Mouse (Mus musculus) MEL (cell line): ENCODE data around the gene Adra1d. TPM values are rescaled to one million over a fixed set of nuclear protein-coding genes. Genes with fewer than 3 reads are reported as not detected.
A peak's percentile ranks its signal among the peaks of the same experiment; 100 is the strongest.

Experiments
- DNase-seq: peaks from one replicate; pipeline ENCODE4 v3.0.0; 2011; ENCODE audit warnings: low read depth, low spot score
- H3K27ac ChIP-seq: 2 replicates; pipeline ENCODE4 v1.5.1; 2012; ENCODE audit warnings: low read depth, mild to moderate bottlenecking, control low read depth, low read length, moderate library complexity; ENCODE audit not compliant: control insufficient read depth
- H3K27me3 ChIP-seq, 2 experiments: fragments of 150-350 bp in 1 of 2; sonication (generic) in 1 of 2; 2 replicates each; pipeline ENCODE4 v1.6.1; 2012; ENCODE audit warnings: low read length in 2 of 2, mild to moderate bottlenecking in 2 of 2, improper control_type of control experiment in 1 of 2, moderate library complexity in 1 of 2; ENCODE audit not compliant: insufficient read depth in 2 of 2, control insufficient read depth in 1 of 2
- H3K36me3 ChIP-seq, 2 experiments: 2 replicates each; pipeline ENCODE4 v1.6.1; 2012 to 2014; ENCODE audit warnings: low read length in 2 of 2, improper control_type of control experiment in 1 of 2, inconsistent platforms in 1 of 2, mild to moderate bottlenecking in 1 of 2; ENCODE audit not compliant: insufficient read depth in 2 of 2, control insufficient read depth in 1 of 2
- H3K4me1 ChIP-seq, 2 experiments: fragments of 150-350 bp in 1 of 2; sonication (generic) in 1 of 2; 2 replicates each; pipeline ENCODE4 v1.6.1; 2012; ENCODE audit warnings: low read length in 2 of 2, improper control_type of control experiment in 1 of 2, mild to moderate bottlenecking in 1 of 2; ENCODE audit not compliant: insufficient read depth in 2 of 2, control insufficient read depth in 1 of 2
- H3K4me3 ChIP-seq, 2 experiments: fragments of 150-350 bp in 1 of 2; sonication (generic) in 1 of 2; 2 replicates each; pipeline ENCODE4 v1.5.1; 2012; ENCODE audit warnings: low read depth in 2 of 2, low read length in 2 of 2, mild to moderate bottlenecking in 2 of 2, moderate library complexity in 2 of 2, control low read depth in 1 of 2, improper control_type of control experiment in 1 of 2; ENCODE audit not compliant: control insufficient read depth in 1 of 2, insufficient read depth in 1 of 2
- H3K79me2 ChIP-seq: 2 replicates; pipeline ENCODE4 v1.6.1; 2012; ENCODE audit warnings: mild to moderate bottlenecking, low read length, moderate library complexity; ENCODE audit not compliant: control insufficient read depth, poor library complexity, insufficient read depth
- H3K9ac ChIP-seq: 2 replicates; pipeline ENCODE4 v1.6.1; 2012; ENCODE audit warnings: low read depth, mild to moderate bottlenecking, control low read depth, low read length, moderate library complexity; ENCODE audit not compliant: control insufficient read depth, poor library complexity, severe bottlenecking
- H3K9me3 ChIP-seq: fragments of 150-350 bp; sonication (generic); replicated peaks from 2 replicates; pipeline ENCODE4 v1.6.1; 2012; ENCODE audit warnings: mild to moderate bottlenecking, low read length, improper control_type of control experiment, moderate library complexity; ENCODE audit not compliant: insufficient read depth
- CTCF ChIP-seq, 3 experiments: IDR thresholded peaks in 2 of 3; conservative IDR thresholded peaks in 1 of 3; 2 replicates each; pipeline ENCODE4 v1.5.1; 2011 to 2012; ENCODE audit warnings: low read length in 3 of 3, low read depth in 2 of 3, mild to moderate bottlenecking in 2 of 3, improper control_type of control experiment in 1 of 3, inconsistent platforms in 1 of 3, mixed read lengths in 1 of 3, moderate library complexity in 1 of 3; ENCODE audit not compliant: control insufficient read depth in 1 of 3, insufficient read depth in 1 of 3, poor library complexity in 1 of 3, severe bottlenecking in 1 of 3
- ELF1 ChIP-seq: IDR thresholded peaks from 2 replicates; pipeline ENCODE4 v1.6.1; 2014; ENCODE audit warnings: low read depth, mild to moderate bottlenecking, inconsistent platforms, low read length, improper control_type of control experiment, moderate library complexity
- EP300 ChIP-seq, 2 experiments: IDR thresholded peaks; 2 replicates each; pipeline ENCODE4 v1.6.1; 2011; ENCODE audit warnings: improper control_type of control experiment in 2 of 2, low read length in 2 of 2, low read depth in 1 of 2, mild to moderate bottlenecking in 1 of 2
- ETS1 ChIP-seq: IDR thresholded peaks from 2 replicates; pipeline ENCODE4 v1.6.1; 2012; ENCODE audit warnings: low read depth, mild to moderate bottlenecking, inconsistent platforms, low read length, improper control_type of control experiment, moderate library complexity
- GABPA ChIP-seq: IDR thresholded peaks from 2 replicates; pipeline ENCODE4 v1.6.1; 2012; ENCODE audit warnings: low read depth, mild to moderate bottlenecking, inconsistent platforms, low read length, improper control_type of control experiment, moderate library complexity
- GATA1 ChIP-seq: IDR thresholded peaks from 2 replicates; pipeline ENCODE4 v1.6.1; 2011; ENCODE audit warnings: low read depth, low read length, improper control_type of control experiment
- HCFC1 ChIP-seq: IDR thresholded peaks from 2 replicates; pipeline ENCODE4 v1.6.1; 2012; ENCODE audit warnings: low read depth, mild to moderate bottlenecking, inconsistent platforms, low read length, improper control_type of control experiment, moderate library complexity
- MAFK ChIP-seq: IDR thresholded peaks from 2 replicates; pipeline ENCODE4 v1.6.1; 2011; ENCODE audit warnings: low read depth, mild to moderate bottlenecking, low read length, improper control_type of control experiment, borderline replicate concordance
- MAX ChIP-seq: IDR thresholded peaks from 2 replicates; pipeline ENCODE4 v1.6.1; 2011; ENCODE audit warnings: low read length, improper control_type of control experiment
- MEF2A ChIP-seq: IDR thresholded peaks from 2 replicates; pipeline ENCODE4 v1.6.1; 2014; ENCODE audit warnings: low read depth, mild to moderate bottlenecking, inconsistent platforms, low read length, improper control_type of control experiment; ENCODE audit not compliant: poor library complexity, insufficient replicate concordance, severe bottlenecking; ENCODE audit errors: extremely low read depth
- MXI1 ChIP-seq: IDR thresholded peaks from 2 replicates; pipeline ENCODE4 v1.6.1; 2011; ENCODE audit warnings: mild to moderate bottlenecking, low read depth, low read length, improper control_type of control experiment
- MYB ChIP-seq: IDR thresholded peaks from 2 replicates; pipeline ENCODE4 v1.6.1; 2011; ENCODE audit warnings: mild to moderate bottlenecking, low read depth, low read length, improper control_type of control experiment
- NELFE ChIP-seq: IDR thresholded peaks from 2 replicates; pipeline ENCODE4 v1.6.1; 2011; ENCODE audit warnings: low read depth, low read length, improper control_type of control experiment
- NRF1 ChIP-seq: IDR thresholded peaks from 2 replicates; pipeline ENCODE4 v1.6.1; 2014; ENCODE audit warnings: low read depth, mild to moderate bottlenecking, inconsistent platforms, low read length, improper control_type of control experiment, moderate library complexity; ENCODE audit not compliant: poor library complexity, insufficient read depth, severe bottlenecking
- POLR2AphosphoS5 ChIP-seq: IDR thresholded peaks from 2 replicates; pipeline ENCODE4 v1.6.1; 2012; ENCODE audit warnings: low read depth, borderline replicate concordance, mild to moderate bottlenecking, inconsistent platforms, low read length, moderate library complexity, mixed read lengths
- RCOR1 ChIP-seq: IDR thresholded peaks from 2 replicates; pipeline ENCODE4 v1.6.1; 2012; ENCODE audit warnings: low read depth, mild to moderate bottlenecking, inconsistent platforms, low read length, improper control_type of control experiment
- TAL1 ChIP-seq: IDR thresholded peaks from 2 replicates; pipeline ENCODE4 v1.6.1; 2012; ENCODE audit warnings: mild to moderate bottlenecking, inconsistent platforms, low read length, moderate library complexity, mixed read lengths
- TBP ChIP-seq: IDR thresholded peaks from 2 replicates; pipeline ENCODE4 v1.8.0; 2011; ENCODE audit warnings: low read depth, low read length, improper control_type of control experiment
- TCF12 ChIP-seq: IDR thresholded peaks from 2 replicates; pipeline ENCODE4 v1.6.1; 2014; ENCODE audit warnings: low read depth, mild to moderate bottlenecking, inconsistent platforms, low read length, improper control_type of control experiment, moderate library complexity
- UBTF ChIP-seq: IDR thresholded peaks from 2 replicates; pipeline ENCODE4 v1.6.1; 2012; ENCODE audit warnings: low read depth, mild to moderate bottlenecking, inconsistent platforms, low read length, improper control_type of control experiment, moderate library complexity, borderline replicate concordance; ENCODE audit not compliant: insufficient read depth
- USF2 ChIP-seq, 2 experiments: IDR thresholded peaks; 2 replicates each; pipeline ENCODE4 v1.6.1; 2011 to 2012; ENCODE audit warnings: improper control_type of control experiment in 2 of 2, low read length in 2 of 2, borderline replicate concordance in 1 of 2, inconsistent platforms in 1 of 2, low read depth in 1 of 2, mild to moderate bottlenecking in 1 of 2; ENCODE audit not compliant: insufficient read depth in 1 of 2
- ZC3H11A ChIP-seq: IDR thresholded peaks from 2 replicates; pipeline ENCODE4 v1.6.1; 2012; ENCODE audit warnings: low read depth, mild to moderate bottlenecking, inconsistent platforms, low read length, improper control_type of control experiment
- ZKSCAN1 ChIP-seq: IDR thresholded peaks from 2 replicates; pipeline ENCODE4 v1.6.1; 2012; ENCODE audit warnings: low read depth, mild to moderate bottlenecking, inconsistent platforms, low read length, improper control_type of control experiment, moderate library complexity
- ZMIZ1 ChIP-seq: IDR thresholded peaks from 2 replicates; pipeline ENCODE4 v1.6.1; 2012; ENCODE audit warnings: low read depth, mild to moderate bottlenecking, inconsistent platforms, low read length, improper control_type of control experiment, moderate library complexity
- ZNF384 ChIP-seq: IDR thresholded peaks from 2 replicates; pipeline ENCODE4 v1.6.1; 2012; ENCODE audit warnings: low read depth, mild to moderate bottlenecking, inconsistent platforms, low read length, improper control_type of control experiment
- polyA plus RNA-seq, 2 experiments: library from polyadenylated mRNA; stranded (reverse) in 1 of 2; unstranded in 1 of 2; fragments of >175 nt in 1 of 2; fragments of >200 nt in 1 of 2; gene quantifications; 2 replicates each; pipeline versions ENCODE4 v1.2.1 to v1.2.4; 2012; ENCODE audit warnings: low replicate concordance in 2 of 2, low read depth in 1 of 2; ENCODE audit not compliant: insufficient read length in 2 of 2, insufficient read depth in 1 of 2, missing spikeins in 1 of 2
- total RNA-seq: library from RNA; depleted of rRNA; stranded (reverse); fragments of 300-350 nt; gene quantifications from 2 replicates; pipeline ENCODE4 v1.2.3, GENCODE M21; 2012

The Adra1d gene
- total and polyA plus RNA-seq, 3 experiments = not detected

GRCm38 (mm10) chr2:131498219-131498618 is 63.9 kb downstream of the Adra1d start:
- peaks cover 4 to 16% of the 10 kb centered on the region in 2 experiments; a peak in 3 of 4 replicates for H3K4me1 ChIP-seq
- H3K36me3 ChIP-seq = peaks cover 0 to 11% of the 10 kb centered on the region in 2 experiments; a peak in 2 of 4 replicates
- DNase-seq = no peak
- no peak overlapping the region for H3K27ac ChIP-seq
- no peaks in the 10 kb centered on the region for H3K79me2 ChIP-seq
- no peak overlapping the region for H3K9ac ChIP-seq
- H3K27me3 ChIP-seq = peaks cover 0 to 5% of the 10 kb centered on the region in 2 experiments; a peak in 1 of 4 replicates
- H3K4me3 ChIP-seq = no peak overlapping the region
- no peak for TF ChIP-seq TAL1
- no peak for TF ChIP-seq GABPA
- TF ChIP-seq TBP = no peak
- no peak for TF ChIP-seq ZC3H11A
- TF ChIP-seq MYB = no peak
- TF ChIP-seq ZMIZ1 = no peak
- no peak for TF ChIP-seq HCFC1
- no peak for TF ChIP-seq CTCF (IDR thresholded peaks at IDR 0.05 in 2 of 3, conservative IDR thresholded peaks at IDR 0.05 in 1 of 3; ENCODE audit: control insufficient read depth in 1 of 3, insufficient read depth in 1 of 3, low read depth in 2 of 3, low read length in 3 of 3, poor library complexity in 1 of 3, severe bottlenecking in 1 of 3)
- TF ChIP-seq MEF2A = no peak
- TF ChIP-seq RCOR1 = no peak
- TF ChIP-seq ZKSCAN1 = no peak
- TF ChIP-seq POLR2AphosphoS5 = no peak
- TF ChIP-seq NRF1 = no peak
- no peak for TF ChIP-seq ZNF384
- TF ChIP-seq MAX = no peak
- no peak for TF ChIP-seq TCF12
- no peak for TF ChIP-seq ETS1
- no peak for TF ChIP-seq MAFK
- H3K9me3 ChIP-seq = no peaks in the 10 kb centered on the region

GRCm38 (mm10) chr2:131497224-131497856 is 64.7 kb downstream of the Adra1d start:
- no peak overlapping the region for H3K27ac ChIP-seq
- H3K9ac ChIP-seq = no peak overlapping the region
- H3K27me3 ChIP-seq = peaks cover 4 to 9% of the 10 kb centered on the region in 2 experiments
- H3K36me3 ChIP-seq = peaks cover 0 to 11% of the 10 kb centered on the region in 2 experiments; a peak in 2 of 4 replicates
- DNase-seq = peak; percentile 63
- H3K4me3 ChIP-seq = no peak overlapping the region
- TF ChIP-seq MYB (no peak), ELF1 (no peak), GATA1 (peak; percentile 52; the same call in 1 of the 2 replicates), ZNF384 (no peak), TAL1 (peak; percentile 81), EP300 (IDR thresholded peaks at IDR 0.05; ENCODE audit: low read depth in 1 of 2, low read length in 2 of 2) (peak; percentile 32 to 75), GABPA (no peak), MEF2A (no peak), USF2 (IDR thresholded peaks at IDR 0.05; ENCODE audit: borderline replicate concordance in 1 of 2, insufficient read depth in 1 of 2, low read depth in 1 of 2, low read length in 2 of 2) (no peak), RCOR1 (no peak), UBTF (no peak), MXI1 (no peak), TCF12 (peak; percentile 66; the same call in 1 of the 2 replicates), ZC3H11A (no peak), NRF1 (no peak), NELFE (no peak)
- no peaks in the 10 kb centered on the region for H3K9me3 ChIP-seq
- H3K4me1 ChIP-seq = peaks cover 4 to 16% of the 10 kb centered on the region in 2 experiments; a peak in 3 of 4 replicates
- H3K79me2 ChIP-seq = no peaks in the 10 kb centered on the region
